Mouse (Mus musculus): ENCODE results near the gene Scel. TPM values are rescaled to one million over a fixed set of nuclear protein-coding genes. Genes with fewer than 3 reads are reported as not detected.
A peak's percentile ranks its signal among the peaks of the same experiment; 100 is the strongest.

The Scel gene
- total RNA-seq, 2 experiments from 2014 or later: 0.17 to 0.31 TPM

GRCm38 (mm10) chr14:103513473-103513811 lies 300 bp downstream of the Scel start:
- DNase-seq: no peak

- no peak for DNase-seq
Measured at GRCm38 (mm10) chr14:103515419-103515818, 2.3 kb downstream of the Scel start.

- DNase-seq: no peak
Measured at GRCm38 (mm10) chr14:103526286-103526685, 13.1 kb downstream of the Scel start.

- DNase-seq: no peak
Measured at GRCm38 (mm10) chr14:103529733-103530367, 16.7 kb downstream of the Scel start.

GRCm38 (mm10) chr14:103531722-103532341 lies 18.7 kb downstream of the Scel start:
- DNase-seq: no peak

GRCm38 (mm10) chr14:103535511-103536024 lies 22.4 kb downstream of the Scel start:
- no peak for DNase-seq

GRCm38 (mm10) chr14:103536334-103536733 lies 23.2 kb downstream of the Scel start:
- DNase-seq: no peak

GRCm38 (mm10) chr14:103537355-103538056 lies 24.4 kb downstream of the Scel start:
- peak; percentile 12 to 77 for DNase-seq

- DNase-seq: no peak
Measured at GRCm38 (mm10) chr14:103539796-103540195, 26.7 kb downstream of the Scel start.

GRCm38 (mm10) chr14:103541679-103542078 lies 28.5 kb downstream of the Scel start:
- no peak for DNase-seq

- DNase-seq: no peak
Measured at GRCm38 (mm10) chr14:103543304-103544079, 30.4 kb downstream of the Scel start.

GRCm38 (mm10) chr14:103545734-103546133 lies 32.6 kb downstream of the Scel start:
- DNase-seq: no peak

GRCm38 (mm10) chr14:103546246-103546645 lies 33.1 kb downstream of the Scel start:
- DNase-seq: no peak

- DNase-seq: no peak
Measured at GRCm38 (mm10) chr14:103548220-103548619, 35.1 kb downstream of the Scel start.

GRCm38 (mm10) chr14:103550480-103550879 lies 37.3 kb downstream of the Scel start:
- peak; percentile 40 to 86 for DNase-seq

- no peak for DNase-seq
Measured at GRCm38 (mm10) chr14:103550921-103551320, 37.8 kb downstream of the Scel start.

GRCm38 (mm10) chr14:103551921-103552320 lies 38.8 kb downstream of the Scel start:
- no peak for DNase-seq

GRCm38 (mm10) chr14:103552379-103552778 lies 39.2 kb downstream of the Scel start:
- no peak for DNase-seq

- no peak for DNase-seq
Measured at GRCm38 (mm10) chr14:103556609-103557008, 43.5 kb downstream of the Scel start.

GRCm38 (mm10) chr14:103561383-103562096 lies 48.4 kb downstream of the Scel start:
- no peak for DNase-seq

GRCm38 (mm10) chr14:103567957-103568356 lies 54.8 kb downstream of the Scel start:
- DNase-seq: no peak

- no peak for DNase-seq
Measured at GRCm38 (mm10) chr14:103568433-103568832, 55.3 kb downstream of the Scel start.

Data from heart, adult 18-20 months (tissue).